22 mouse cellular contexts compared by ENCODE assay signal in the genomic region with DNA sequence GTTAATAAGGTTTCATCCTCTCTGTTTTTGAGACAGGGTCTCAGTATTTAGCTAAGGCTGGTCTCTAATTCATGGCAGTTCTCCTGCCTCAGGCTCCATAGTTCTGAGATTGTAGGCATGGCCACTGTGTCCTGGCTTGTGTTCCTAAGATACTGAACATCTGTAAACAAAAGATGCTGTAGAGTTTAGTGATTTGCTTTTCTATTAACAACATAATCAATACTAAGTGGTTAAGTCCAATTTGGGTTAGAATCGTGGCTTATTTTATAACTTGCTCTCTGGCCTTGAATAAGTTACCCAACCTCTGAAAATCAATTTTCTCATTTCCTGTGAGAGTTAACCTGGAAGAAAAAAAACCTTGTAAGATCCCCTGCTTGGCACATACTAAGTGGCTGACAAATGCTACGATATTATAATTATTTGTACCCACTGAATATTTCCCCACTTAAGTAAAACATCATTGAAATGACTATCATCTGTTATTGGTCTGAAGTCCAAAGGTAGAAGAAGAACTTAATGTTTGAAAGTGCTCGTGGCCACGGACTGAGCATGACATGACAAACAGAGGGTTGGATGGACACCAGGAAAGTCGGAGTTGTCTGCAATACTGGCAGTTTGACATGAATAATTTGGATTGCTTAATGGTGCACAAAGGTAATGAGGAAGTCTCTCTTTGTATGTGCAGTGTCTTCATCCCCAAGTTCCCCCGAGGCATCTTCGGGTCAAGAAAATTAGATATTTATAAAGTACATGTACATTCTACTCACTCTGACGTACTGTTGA. TPM values are rescaled to one million over a fixed set of nuclear protein-coding genes. Genes with fewer than 3 reads are reported as not detected.
DNase-seq lines count a peak whose midpoint lies in the region; ATAC-seq lines count a peak whose summit lies in the region.
"Had no signal": no experiment of that assay in that cellular context is flagged by ENCODE, and none has a peak within 500 bp of the region (broad histone marks: within the 10 kb centered on the region; RNA-seq: fewer than 3 reads in every experiment).

No protein-coding gene starts in this region.

- peak; percentile 86 for ATAC-seq in granulocyte monocyte progenitor cell, adult 5-6 weeks (replicated peaks; ENCODE audit: poor library complexity, severe bottlenecking)
- ATAC-seq: activated CD4-positive, CD25-positive, alpha-beta regulatory T cell, adult 4 months; forebrain, embryonic 16.5 days had no signal

- DNase-seq in cerebellum, postnatal 10 days: peak; percentile 11 to 17
- no peak for DNase-seq in cerebellum, postnatal 4 days (ENCODE audit: low spot score in 2 of 2)
- peak; percentile 9 for DNase-seq in layer of hippocampus, adult 9-11 months
- DNase-seq in layer of hippocampus, adult 9-10 months (ENCODE audit: low spot score): no peak
- peak; percentile 75 for DNase-seq in adipocyte (ENCODE audit: low spot score)
- DNase-seq in midbrain, embryonic 10.5 days (ENCODE audit: low spot score): no peak
- DNase-seq in thymus, postnatal 25 days: no peak
- DNase-seq: cerebellum, adult 8-10 months; embryo, embryonic 11 days; gastrocnemius, postnatal 36 days; midbrain, embryonic 14.5 days; thymus, adult 2 months had no signal

- no peak overlapping the region for H3K27ac ChIP-seq in midbrain, embryonic 10.5 days (replicated peaks)
- H3K27ac ChIP-seq: heart, embryonic 10.5 days; liver, embryonic 14.5 days; neural tube, embryonic 13.5 days had no signal

- 87% methylated on average over 8 of the region's 8 CpGs for WGBS in midbrain, embryonic 10.5 days

- no peak overlapping the region for H3K4me3 ChIP-seq in midbrain, embryonic 10.5 days
- H3K4me3 ChIP-seq: heart, embryonic 10.5 days; neural tube, embryonic 13.5 days had no signal

- H3K27me3 ChIP-seq in midbrain, embryonic 10.5 days (ENCODE audit: low read depth, poor library complexity, severe bottlenecking): no peaks in the 10 kb centered on the region
- H3K27me3 ChIP-seq: neural tube, embryonic 13.5 days had no signal

- no peaks in the 10 kb centered on the region for H3K9me3 ChIP-seq in midbrain, embryonic 10.5 days (replicated peaks)
- H3K9me3 ChIP-seq: G1E; heart, embryonic 10.5 days; neural tube, embryonic 13.5 days had no signal

- no peaks in the 10 kb centered on the region for H3K36me3 ChIP-seq in midbrain, embryonic 10.5 days
- H3K36me3 ChIP-seq: G1E; heart, embryonic 10.5 days; neural tube, embryonic 13.5 days had no signal

- no peaks in the 10 kb centered on the region for H3K4me1 ChIP-seq in midbrain, embryonic 10.5 days
- H3K4me1 ChIP-seq: heart, embryonic 10.5 days; neural tube, embryonic 13.5 days had no signal

RNA-seq across cellular contexts. Expression of a gene that starts 46.4 kb away (rescaled TPM):
- not detected in 2 replicates for total RNA-seq in granulocyte monocyte progenitor cell, adult 5-6 weeks (2014; fragmentation: Nextera tagmentation)
- total RNA-seq in granulocyte monocyte progenitor cell, adult 5-6 weeks (2017): not detected in 2 replicates
- polyA plus RNA-seq in midbrain, embryonic 10.5 days (2016; fragmentation: Nextera tagmentation; extraction: Ambion mirVana): not detected in 2 replicates
- total RNA-seq: G1E; layer of hippocampus, adult 18-20 months; left cerebral cortex, adult 18-20 months had no signal
- polyA plus RNA-seq: activated CD4-positive, CD25-positive, alpha-beta regulatory T cell, adult 4 months; G1E; hindbrain, embryonic 11.5 days; midbrain, embryonic 14.5 days had no signal

RNA-seq across cellular contexts. Expression of a gene that starts 47.3 kb away (rescaled TPM):
- total RNA-seq in granulocyte monocyte progenitor cell, adult 5-6 weeks (2014; fragmentation: Nextera tagmentation): 0.56 and 2.3 TPM in 2 replicates
- 1.5 and 1.9 TPM in 2 replicates for total RNA-seq in granulocyte monocyte progenitor cell, adult 5-6 weeks (2017)
- 8.2 and 9.2 TPM in 2 replicates for polyA plus RNA-seq in midbrain, embryonic 10.5 days (2016; fragmentation: Nextera tagmentation; extraction: Ambion mirVana)

RNA-seq across cellular contexts. Expression of a gene that starts 48.0 kb away (rescaled TPM):
- 86.9 and 98.0 TPM in 2 replicates for total RNA-seq in granulocyte monocyte progenitor cell, adult 5-6 weeks (2014; fragmentation: Nextera tagmentation)
- 74.9 and 82.4 TPM in 2 replicates for total RNA-seq in granulocyte monocyte progenitor cell, adult 5-6 weeks (2017)
- 22.7 and 23.1 TPM in 2 replicates for polyA plus RNA-seq in midbrain, embryonic 10.5 days (2016; fragmentation: Nextera tagmentation; extraction: Ambion mirVana)

Comparison
In these comparisons a context has a peak if more than half of its experiments do, and no peak if none do; other contexts are left out.
1. DNase-seq: peak in cerebellum, postnatal 10 days (2 of 2), layer of hippocampus, adult 9-11 months (single experiment) and adipocyte (single experiment); none in cerebellum, postnatal 4 days (0 of 2), layer of hippocampus, adult 9-10 months (single experiment), midbrain, embryonic 10.5 days (single experiment) and thymus, postnatal 25 days (single experiment).